Mouse (Mus musculus) adrenal gland, adult 2 months (tissue): ENCODE data around the gene C130032M10Rik. TPM values are rescaled to one million over a fixed set of nuclear protein-coding genes. Genes with fewer than 3 reads are reported as not detected.
"Not testable (repeated sequence)": the region's sequence is repeated elsewhere in the genome, so short reads cannot be mapped to it uniquely, and the experiment has no call there.

Experiments used
- DNase-seq: peaks from one replicate; pipeline ENCODE4 v3.0.0; 2021
- polyA plus RNA-seq: library from polyadenylated mRNA; depleted of rRNA; stranded (reverse); fragments of >200 nt; gene quantifications from 2 replicates; pipeline ENCODE4 v1.2.3, GENCODE M21; 2012
- total RNA-seq, 2 experiments: library from RNA; stranded (reverse); gene quantifications; 2 replicates each; pipeline ENCODE4 v1.2.3; 2021

The C130032M10Rik gene
- total and polyA plus RNA-seq, 3 experiments: 0.40 TPM; not detected in 2

DNA sequence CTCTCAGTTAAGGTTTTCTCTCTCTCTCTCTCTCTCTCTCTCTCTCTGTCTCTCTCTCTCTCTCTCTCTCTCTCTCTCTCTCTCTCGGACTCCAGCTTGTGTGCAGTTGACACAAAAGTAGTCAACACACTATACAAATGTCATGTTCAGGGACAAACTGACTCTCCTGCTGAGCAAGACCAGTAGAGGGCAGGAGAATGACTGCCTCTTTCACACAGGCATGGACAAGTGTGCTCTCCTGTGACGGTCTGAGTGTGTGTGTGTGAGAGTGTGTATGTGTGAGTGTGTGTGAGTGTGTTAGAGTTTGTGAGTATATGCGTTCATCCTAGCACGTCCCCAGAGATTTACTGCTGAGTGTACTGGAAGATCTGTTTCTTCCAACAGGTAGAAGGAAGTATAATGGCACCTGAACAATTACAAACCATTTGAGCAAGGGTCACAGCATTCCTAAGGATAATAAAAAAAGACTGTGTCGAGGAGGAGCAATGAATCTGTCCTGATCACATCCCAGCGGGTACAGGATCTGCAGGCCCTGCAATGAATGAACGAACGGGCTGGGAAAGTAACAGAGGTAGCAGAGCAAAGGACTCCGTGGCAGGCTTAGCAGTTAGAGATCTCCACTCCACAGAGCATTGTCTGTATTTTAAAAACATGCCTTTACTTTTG lies 3.4 kb downstream of the C130032M10Rik start:
- DNase-seq: no peak

DNA sequence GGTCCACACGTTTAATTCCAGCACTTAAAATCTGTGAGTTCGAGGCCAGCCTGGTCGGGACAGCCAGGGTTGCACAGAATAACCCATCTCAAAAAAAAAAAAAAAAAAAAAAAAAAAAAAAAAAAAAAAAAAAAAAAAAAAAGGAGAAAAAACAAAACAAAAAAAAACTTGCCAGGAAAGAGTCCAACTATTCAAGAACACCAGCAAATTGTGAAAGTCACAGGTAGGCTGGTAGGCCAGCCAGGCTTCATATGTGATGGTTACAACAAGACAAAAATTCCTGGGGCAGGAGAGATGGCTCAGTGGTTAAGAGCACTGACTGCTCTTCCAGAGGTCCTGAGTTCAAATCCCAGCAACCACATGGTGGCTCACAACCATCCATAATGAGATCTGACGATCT lies 5.0 kb downstream of the C130032M10Rik start:
- DNase-seq: not testable (repeated sequence)

DNA sequence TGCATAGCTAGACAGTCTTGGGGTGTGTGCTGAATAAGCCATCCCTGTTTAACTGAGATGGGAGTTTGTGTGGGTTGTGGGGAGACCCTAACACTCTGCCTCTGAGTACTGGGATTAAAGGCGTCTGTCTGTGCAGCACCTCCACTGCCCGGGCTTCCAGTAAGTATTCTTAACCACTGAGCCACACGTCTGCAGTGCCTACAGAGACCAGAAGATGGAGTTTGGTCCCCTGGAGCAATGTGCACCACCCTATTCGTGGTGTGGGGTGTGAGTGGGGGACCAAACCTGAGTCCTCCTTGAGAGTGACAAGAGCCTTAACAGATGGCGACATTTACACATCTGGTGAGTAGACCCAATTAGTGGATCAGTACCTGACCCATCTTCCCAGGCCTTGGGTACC lies 6.5 kb downstream of the C130032M10Rik start:
- no peak for DNase-seq

DNA sequence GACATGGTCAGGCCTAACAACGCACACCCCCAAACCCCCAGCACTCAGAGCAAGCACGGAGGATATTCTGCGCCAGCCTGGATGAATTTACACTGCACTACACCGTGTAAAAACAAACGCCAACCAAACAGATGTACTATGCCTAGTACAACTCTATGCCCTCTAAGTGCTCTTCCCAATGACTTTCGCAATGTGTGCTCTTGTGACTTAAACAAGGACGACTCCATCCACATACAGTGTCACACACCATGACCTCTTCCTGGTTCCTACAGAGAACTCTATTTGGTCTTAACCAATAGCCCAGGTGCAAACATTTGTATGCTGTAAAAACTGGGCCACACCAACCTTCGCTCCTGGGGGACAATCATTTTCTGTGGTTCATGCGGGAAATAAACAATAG lies 7.0 kb downstream of the C130032M10Rik start:
- DNase-seq: no peak

DNA sequence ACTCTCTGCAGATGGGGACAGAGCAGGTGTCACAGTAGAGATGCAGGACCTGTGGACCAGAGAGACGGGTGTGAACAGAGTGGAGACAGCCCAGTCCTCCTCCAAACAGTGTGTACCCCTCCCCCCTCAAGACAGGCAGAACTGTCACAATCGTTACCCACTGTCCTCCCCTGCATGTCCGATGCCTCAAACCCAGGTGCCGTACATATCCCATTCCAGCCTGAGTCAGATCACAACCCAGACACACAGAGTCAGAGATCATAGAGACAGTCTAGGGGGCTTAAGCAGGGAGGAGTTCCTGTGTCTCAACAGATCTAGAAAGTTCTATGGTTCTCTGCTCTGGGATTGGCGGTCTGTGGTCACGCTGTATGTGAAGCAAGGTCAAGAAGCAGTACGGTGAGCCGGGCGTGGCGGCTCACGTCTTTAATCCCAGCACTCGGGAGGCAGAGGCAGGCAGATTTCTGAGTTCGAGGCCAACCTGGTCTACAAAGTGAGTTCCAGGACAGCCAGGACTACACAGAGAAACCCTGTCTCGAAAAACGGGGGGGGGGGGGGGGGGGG lies 9.7 kb downstream of the C130032M10Rik start:
- DNase-seq: no peak

DNA sequence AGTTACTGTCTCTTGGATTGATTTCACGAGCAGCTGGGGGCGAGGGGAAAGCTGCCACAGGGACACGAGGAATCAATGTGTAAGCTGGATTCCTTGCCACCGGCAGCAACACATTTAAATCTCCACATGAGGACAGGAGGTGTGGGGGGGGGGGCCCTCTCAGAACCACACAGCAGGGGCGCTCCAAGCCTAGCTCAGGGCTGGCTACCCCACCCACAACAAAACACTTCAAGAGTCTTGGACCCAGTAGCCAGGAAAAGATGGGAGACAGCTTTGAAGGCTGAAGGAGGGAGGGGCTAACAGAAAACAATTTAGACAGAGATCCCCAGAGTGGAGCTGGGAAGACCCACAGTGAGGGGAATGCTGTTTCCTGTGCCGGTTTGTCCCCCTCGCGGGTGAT lies 10.4 kb downstream of the C130032M10Rik start:
- no peak for DNase-seq

DNA sequence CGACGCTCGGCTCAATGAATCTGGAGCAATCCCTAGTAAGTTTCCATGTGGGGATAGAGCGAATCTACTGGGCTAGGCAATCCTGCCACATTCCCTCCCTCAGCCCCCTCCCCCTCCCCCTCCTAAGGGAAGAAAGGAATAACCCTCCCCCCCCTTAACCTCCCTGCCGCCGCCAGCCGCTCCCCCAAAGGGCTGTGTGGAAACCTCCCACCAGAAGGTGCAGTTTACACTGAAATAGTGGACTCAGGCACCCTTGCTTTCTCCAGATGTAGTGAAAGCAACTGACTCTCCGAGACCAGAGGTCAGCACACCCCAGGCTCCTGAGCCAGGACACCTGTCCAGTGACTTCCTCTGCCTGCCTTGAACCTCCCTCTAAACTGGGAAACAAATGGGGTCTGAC lies 11.1 kb downstream of the C130032M10Rik start:
- DNase-seq: no peak

DNA sequence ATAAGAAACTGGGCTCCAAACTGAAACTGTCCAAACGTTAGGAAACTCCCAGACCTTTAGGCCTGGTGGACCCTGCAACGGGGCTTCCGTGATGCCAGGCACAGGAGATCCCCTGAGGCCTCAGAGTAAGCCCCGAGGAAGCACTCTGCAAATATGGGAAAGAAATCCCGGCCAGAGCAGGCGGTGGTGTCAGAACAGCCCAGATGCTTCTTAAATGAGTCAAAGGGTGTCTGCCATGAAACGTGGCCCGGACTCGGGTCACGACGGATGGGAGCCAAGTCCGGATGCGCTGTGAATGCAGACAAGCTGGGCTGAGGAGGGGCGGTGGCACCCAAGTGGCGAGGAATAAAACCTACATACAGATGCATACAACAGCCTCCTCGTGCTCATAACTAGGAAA lies 11.6 kb downstream of the C130032M10Rik start:
- peak; percentile 68 for DNase-seq

DNA sequence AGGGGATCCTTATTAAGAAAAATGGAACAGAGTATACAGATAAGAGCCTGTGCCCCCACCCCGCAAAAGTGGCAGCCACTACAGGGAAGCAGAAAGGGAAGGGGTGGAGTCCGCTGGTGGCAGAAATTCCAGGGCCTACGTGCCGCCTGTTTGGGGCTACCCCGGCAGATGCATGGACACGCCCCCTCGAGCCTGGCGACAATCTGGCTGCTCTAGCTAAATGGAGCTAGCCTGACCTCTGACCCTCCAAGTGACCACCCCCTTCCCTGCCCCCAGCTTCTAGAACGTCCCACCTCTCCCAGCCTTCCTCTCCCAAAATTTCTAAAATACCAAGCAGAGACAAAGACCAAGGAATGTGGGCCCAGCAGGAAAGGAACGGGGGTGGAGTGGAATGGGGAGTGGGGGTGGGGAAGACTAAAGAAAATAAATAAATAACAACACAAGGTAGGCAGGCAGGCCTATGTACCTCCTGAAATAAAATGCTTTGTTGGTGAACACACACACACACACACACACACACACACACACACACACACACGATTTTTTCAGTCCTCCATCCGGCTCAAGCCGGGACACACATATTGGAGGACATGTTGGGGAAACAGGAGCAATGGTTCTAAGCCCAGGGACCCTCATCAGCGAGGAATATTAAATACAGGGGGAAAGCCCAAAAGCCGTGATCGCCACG lies 12.6 kb downstream of the C130032M10Rik start:
- DNase-seq: no peak

DNA sequence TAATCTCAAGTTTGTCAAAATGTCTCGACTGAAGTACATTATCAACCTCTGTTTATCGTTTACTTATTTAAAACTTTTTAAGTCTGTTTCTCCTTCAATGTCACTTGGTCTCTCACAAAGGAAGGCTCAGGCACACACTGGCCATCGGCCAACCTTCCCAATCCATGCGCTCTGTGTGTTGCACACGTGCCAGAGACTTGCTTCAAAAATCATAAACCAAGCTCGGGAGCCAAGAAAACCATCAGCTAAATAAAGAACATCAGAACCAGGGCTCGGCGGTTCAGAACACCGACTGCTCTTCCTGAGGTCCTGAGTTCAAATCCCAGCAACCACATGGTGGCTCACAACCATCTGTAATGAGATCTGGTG lies 13.2 kb downstream of the C130032M10Rik start:
- no peak for DNase-seq

DNA sequence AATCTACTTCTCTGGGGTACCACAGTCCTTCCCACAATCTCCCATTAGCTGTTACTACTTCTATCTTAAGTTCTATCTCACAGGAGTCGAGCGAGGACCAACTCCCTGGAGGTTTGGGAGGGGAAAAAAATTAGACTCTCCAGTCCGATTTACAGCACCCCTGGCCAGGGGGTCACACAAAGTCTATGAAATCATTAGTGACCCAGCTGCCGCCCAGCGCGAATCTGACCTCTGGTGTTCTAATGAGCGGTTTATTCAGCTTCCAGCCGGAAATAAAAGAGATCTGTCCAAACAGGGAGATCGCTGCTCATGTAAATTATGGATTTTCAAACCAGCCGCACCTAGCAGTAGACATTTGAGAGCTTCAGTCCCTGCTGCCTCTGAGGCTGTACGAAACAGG lies 15.8 kb downstream of the C130032M10Rik start:
- DNase-seq: no peak

DNA sequence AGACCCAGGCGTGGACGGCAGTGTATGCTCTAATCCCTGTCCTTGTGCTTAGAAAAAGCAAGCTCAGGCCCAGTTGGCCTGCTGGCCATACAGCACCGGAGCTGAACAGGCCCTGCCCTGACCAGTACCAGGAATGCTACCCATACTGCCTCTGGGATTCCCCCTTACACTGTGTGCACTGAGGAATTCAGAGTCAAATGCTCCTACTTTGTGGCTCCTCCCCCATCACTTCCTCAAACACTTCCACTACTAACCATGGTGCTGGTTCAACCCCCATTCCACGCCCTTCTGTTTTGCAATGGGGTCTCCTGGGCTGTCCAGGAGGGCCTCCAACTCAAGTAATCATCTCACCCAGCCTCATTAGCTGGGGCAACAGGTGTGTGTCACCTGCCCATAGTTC lies 18.4 kb downstream of the C130032M10Rik start:
- no peak for DNase-seq

DNA sequence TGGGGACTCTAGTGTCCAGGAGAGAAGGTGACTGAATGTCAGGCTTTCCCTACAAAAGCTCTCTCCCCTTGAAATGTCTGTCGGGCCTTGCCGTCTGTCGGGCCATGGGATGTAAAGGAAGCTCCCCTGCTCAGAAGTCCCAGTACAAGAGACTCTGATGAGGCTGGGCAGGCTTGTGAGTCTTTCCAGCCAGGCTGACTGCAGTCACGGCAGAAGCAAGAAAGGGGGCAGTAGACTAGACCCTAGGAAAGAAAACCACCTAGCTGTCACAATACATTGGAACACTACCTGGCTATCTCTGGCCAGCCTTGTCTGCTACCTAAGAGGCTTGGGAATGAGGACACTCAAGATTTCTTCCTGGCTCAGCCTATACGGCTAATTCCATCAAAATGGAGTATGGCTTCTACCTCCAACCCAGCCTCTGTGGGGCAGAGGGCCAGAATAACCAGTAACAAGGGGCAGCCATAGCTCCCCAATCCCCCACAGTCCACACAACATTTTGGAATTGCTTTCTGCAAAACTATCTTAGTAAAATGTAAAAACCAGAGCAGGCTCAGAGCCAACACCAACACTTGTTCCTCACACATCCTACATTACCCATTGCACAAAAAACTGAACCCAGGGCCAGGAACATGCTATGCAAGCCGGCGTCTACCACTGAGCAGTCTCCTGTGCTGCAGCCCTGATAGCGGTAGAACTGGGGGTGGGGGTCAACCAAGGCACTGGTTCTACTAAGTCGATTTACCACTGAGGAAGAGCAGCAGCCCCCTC lies 19.4 kb downstream of the C130032M10Rik start:
- DNase-seq: no peak

DNA sequence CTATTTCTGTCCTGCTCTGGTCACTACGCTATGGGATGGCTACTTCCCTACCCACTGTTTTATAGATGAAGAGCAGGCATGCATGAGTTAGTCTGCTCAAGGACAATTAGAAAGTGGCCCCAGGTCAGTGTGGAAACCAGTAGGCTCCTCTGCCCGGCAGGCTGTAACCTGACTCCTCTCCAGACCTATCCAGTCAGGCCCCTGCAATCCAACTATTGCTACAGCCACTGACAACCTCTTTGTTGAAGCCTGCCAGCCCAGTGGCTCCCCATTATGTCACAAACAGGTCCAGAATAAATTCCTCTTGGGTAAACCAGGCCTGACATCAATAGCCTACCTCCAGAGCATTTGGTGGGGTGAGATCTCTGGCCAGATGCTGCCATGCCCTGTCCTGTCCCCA lies 21.1 kb downstream of the C130032M10Rik start:
- no peak for DNase-seq

DNA sequence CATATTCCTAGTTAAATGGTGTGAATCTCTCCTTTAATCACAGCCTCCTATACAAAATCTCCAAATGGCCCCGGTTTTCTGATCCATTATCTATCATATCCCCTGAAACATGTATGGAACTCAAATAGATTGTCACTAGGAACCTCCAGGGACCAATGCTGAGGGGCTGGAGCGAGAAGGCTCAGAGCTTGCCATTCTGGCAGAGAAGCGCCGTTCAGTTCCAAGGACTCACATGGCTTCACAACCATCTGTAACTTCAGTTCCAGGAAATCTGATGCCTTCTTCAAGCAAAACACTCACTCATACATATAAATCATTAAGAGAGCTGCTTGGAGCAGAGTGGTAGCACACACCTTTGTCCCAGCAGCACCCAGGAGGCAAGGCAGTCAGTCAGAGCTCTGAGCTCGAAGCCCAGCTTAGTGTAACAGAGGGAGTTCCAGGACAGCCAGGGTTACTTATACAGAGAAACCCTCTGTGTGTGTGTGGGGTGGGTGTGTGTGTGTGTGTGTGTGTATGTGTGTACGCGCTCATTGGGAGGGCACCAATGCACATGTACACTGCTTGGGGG lies 23.6 kb downstream of the C130032M10Rik start:
- DNase-seq: no peak

DNA sequence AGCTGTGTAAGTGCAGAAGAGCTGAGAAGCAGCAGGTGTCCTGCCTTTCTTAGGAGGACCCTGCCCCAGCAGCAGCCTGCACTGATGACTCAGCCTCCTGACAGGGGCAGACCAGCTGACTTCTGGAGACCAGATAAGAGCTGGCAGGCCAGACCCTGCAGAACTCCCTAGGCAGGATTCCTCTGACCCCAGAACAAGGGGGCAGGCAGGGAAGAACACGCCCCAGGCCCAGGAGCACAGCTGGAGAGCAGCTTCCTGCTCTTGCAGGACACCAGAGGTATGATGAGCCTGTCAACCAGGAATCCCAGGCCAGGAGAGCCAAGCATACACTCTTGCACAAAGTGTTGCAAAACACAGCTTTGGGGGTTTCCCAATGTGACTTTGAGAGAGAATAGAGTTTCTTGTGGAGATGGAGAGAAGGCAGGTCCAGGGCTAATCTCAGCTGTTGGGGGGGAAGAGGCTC lies 25.8 kb downstream of the C130032M10Rik start:
- DNase-seq: peak; percentile 13

DNA sequence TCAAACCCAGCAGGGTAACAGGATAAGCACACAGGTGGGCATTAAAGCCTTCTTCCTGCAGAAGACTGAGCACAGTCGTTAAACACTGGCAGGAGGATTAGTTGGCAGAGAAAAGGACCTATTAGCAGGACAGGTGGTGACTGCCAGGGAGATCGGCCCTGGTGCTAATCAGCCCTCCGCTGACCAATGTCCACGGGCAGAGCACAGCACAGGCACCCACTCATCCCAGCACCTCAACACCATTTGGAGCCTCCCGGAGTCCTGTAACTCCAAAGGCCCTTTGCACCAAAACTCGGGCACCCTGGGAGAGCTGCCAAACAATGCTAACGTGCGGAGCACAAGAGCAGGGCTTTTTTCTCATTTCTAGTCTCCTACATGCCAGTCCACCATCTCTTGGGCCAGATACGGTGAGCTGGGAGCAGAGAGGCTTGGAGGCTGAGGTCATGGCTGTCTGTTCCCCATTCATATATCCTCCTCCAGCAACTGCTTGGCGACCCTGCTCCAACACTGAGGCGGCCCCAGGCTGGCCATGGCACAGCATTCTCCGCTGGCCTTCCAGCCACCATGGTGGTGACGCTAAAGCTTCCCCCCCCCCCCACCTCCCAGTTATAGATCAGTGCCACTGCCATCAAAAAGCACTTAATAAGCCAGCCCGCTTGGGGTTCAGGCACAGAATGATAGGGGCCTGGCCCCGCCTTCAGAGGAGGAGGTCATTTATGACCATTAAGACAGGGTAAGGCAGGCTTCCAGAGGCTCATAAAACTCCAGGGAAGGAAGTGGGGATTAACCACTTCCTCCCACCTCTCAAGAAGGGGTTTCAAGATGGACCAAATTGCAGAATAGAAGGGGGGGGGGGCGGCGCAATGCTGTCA lies 28.6 kb downstream of the C130032M10Rik start:
- DNase-seq: no peak

DNA sequence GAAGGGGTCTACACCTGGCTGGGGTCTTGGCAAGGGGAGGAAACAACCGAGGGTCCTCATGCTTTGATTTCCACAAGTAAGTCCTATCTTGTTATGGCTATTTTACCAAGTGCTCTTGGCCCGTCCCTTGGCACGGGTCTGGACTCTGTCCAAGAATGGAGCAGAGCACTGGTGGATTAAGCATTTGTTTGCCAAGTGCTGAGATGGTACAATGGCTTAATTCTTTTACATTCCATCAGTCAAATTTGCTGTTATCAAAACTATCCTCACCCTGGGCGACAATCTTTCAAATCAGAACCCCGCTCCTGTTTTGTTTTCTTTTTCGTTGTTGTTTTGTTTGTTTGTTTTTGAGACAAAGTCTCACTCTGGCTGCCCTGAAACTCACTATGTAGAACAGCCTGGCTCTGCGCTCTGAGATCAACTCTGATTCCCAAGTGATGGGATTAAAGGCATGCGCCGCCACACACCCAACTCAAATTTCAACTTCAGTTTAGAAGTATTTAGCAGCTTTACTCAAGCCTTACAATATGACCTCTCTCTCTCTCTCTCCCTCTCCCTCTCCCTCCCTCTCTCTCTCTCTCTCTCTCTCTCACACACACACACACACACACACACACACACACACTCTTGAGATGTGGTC lies 29.4 kb downstream of the C130032M10Rik start:
- DNase-seq: no peak

DNA sequence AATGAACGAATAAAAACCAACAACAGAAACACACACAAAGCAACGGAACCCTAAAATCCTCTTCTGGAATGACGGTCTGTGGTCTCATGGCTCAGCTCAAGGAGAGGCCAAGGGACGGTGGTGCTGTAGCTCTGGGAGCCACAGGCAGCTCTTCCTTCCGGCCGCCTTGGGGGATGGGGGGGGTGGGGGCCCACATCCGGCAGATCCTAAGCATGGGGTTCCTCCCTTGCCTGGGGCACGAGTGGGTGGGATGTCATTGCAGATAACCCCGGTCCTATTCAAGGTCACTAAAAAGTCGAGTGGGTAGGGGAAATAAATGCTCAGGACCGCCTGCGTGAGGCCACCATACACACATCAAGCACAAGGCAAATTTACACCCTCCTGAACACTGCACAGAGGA lies 31.3 kb downstream of the C130032M10Rik start:
- no peak for DNase-seq

DNA sequence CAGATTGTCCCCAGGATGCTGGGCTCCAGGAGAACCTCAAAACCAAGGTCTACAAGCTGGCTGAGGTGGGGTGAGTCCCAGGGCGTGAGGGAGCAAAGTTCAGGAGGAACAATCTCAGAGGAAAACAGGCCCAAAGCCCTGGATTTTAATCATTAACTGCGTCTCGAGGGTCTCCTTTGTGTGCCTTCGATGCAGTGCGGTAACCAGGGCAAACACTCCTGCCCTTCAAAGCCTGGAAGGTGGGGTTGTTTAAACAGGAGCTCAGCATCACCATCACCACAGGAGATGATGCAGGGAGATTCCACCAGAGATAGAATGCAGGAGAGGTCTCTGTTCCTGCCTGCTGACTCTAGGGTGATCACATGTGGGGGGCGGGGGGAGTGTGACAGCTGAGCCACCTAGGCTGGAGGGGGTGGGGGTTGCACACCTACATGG lies 32.2 kb downstream of the C130032M10Rik start:
- DNase-seq: no peak

DNA sequence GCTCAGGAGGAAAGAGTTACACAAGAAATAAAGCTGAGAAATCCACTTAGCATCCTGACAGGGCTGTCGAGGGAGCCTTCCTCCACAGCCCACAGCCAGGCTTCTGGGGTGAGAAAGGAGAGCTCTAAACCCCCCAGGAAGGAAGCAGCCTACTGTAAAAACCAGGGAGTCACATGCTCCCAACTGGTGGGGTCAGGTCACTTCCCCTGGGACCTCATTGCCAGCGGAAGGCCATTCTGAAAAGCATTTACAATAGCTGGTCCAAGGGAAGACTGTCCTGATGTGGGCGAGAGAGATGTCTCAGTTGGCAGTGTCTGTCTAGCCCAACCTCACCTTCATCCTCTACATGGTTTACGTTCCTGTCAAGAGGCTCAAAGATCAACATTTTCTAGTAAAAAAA lies 33.0 kb downstream of the C130032M10Rik start:
- no peak for DNase-seq
